Mouse (Mus musculus) kidney, adult 2 months (tissue): ENCODE results near the gene Atrnl1.

ENCODE experiments used
- CTCF ChIP-seq: fragments of 200-500 bp; conservative IDR thresholded peaks from 2 replicates; pipeline ENCODE4 v1.5.1; 2011; ENCODE audit warnings: low read depth, mild to moderate bottlenecking, control low read depth, low read length, moderate library complexity, mixed read lengths; ENCODE audit not compliant: insufficient read depth, insufficient read length
- POLR2A ChIP-seq: fragments of 200-500 bp; IDR thresholded peaks from one replicate; pipeline ENCODE4 v1.6.1; 2011; ENCODE audit warnings: low read depth, low read length, control low read depth

DNA sequence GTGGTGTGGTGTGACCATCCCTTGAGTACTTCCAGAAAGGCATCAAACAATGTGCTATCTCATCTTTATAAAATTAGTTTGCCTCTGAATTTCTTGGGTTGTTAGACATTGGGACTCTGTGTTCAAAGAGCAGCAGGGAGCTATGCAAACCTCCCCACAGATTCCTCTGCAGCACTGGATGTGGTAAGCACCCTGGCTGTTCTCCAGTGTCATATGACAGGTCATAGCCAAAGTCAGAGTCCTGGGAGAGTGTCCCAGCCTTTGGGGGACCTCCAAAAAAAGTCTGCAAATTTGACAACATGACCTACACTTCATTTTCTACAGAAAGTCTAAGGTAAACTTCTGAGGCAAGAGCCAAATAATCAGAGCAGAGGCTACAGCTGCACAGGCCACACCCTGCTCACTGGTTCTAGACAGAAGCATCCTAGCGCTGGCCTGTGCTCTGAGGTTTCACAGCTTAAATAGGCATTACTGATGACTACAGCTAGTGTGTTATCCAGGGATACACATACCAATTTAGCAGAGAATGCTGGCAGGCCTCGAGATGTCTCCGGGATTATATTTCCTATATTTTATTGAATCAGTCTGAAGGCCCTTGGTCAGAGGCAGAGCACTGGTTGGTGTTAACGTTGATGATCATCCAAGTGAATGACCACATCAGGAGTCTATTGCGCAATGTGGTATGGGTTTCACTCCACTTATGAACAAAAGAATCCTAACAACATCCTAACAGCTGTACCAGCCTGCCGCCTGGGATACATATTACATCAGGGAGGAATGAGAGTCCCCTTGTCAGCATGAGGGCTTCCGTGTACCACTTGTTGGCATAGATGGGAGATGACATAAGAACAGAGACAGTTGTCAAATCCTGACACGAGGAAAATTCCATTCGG lies 406.0 kb downstream of the Atrnl1 start:
- TF ChIP-seq CTCF (no peak), POLR2A (no peak)
